Mouse (Mus musculus) C2C12 (cell line): ENCODE data around the gene Garnl3.

ENCODE experiments used
- CEBPB ChIP-seq: IDR thresholded peaks from one replicate; pipeline ENCODE4 v1.6.1; 2011; ENCODE audit warnings: low read depth, mild to moderate bottlenecking, control low read depth, moderate library complexity
- CTCF ChIP-seq: IDR thresholded peaks from one replicate; pipeline ENCODE4 v1.5.1; 2011; ENCODE audit not compliant: control insufficient read depth, insufficient read depth, insufficient read length
- FOSL1 ChIP-seq: IDR thresholded peaks from one replicate; pipeline ENCODE4 v1.8.0; 2011; ENCODE audit warnings: mild to moderate bottlenecking, low read length; ENCODE audit not compliant: poor library complexity, insufficient read depth, severe bottlenecking
- MAX ChIP-seq: IDR thresholded peaks from one replicate; pipeline ENCODE4 v1.6.1; 2011; ENCODE audit warnings: mild to moderate bottlenecking, control low read depth
- MYOD1 ChIP-seq: IDR thresholded peaks from one replicate; pipeline ENCODE4 v1.6.1; 2011; ENCODE audit warnings: low read depth; ENCODE audit not compliant: control insufficient read depth, insufficient read length
- MYOG ChIP-seq: IDR thresholded peaks from one replicate; pipeline ENCODE4 v1.6.1; 2011; ENCODE audit not compliant: control insufficient read depth, insufficient read length; ENCODE audit errors: extremely low read depth
- USF1 ChIP-seq: IDR thresholded peaks from one replicate; pipeline ENCODE4 v1.6.1; 2011; ENCODE audit warnings: low read depth, mild to moderate bottlenecking, control low read depth, moderate library complexity

- TF ChIP-seq MAX: no peak
- TF ChIP-seq USF1: no peak
- no peak for TF ChIP-seq CTCF
- no peak for TF ChIP-seq FOSL1
- no peak for TF ChIP-seq MYOG
- no peak for TF ChIP-seq MYOD1
- no peak for TF ChIP-seq CEBPB
Measured at GRCm38 (mm10) chr2:33162126-33162525, 30.7 kb upstream of the Garnl3 start.
